Mouse (Mus musculus): ENCODE measurements around the gene Nav2. TPM values are rescaled to one million over a fixed set of nuclear protein-coding genes. Genes with fewer than 3 reads are reported as not detected.
A peak's percentile ranks its signal among the peaks of the same experiment; 100 is the strongest.

Nav2 gene
- polyA plus RNA-seq, 1 experiment = 38.5 TPM

DNA sequence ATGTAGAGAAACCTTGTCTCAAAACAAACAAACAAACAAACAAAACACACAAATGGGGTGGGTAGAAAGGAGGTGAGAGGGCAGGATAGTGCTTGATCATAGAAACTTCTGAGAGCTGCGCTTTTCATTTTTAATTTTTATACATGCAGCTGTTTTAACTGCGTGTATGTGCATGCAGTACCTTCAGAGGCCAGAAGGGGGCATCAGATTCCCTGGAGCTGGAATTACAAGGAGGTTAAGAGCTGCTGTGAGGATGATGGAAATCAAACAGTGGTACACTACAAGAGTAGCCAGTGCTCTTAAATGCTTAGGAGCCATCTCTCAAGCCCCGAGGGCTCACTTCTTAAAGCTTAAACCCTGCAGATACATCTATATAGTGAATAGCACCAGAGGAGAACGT, 584.7 kb downstream of the Nav2 start:
- no peak overlapping the region for H3K27ac ChIP-seq (ENCODE audit: insufficient read depth, low read length)
- H3K4me1 ChIP-seq (ENCODE audit: control insufficient read depth, insufficient read depth, low read length) = peaks cover 19% of the 10 kb centered on the region
- TF ChIP-seq CTCF (IDR thresholded peaks at IDR 0.05; ENCODE audit: extremely low read depth, insufficient read depth, low read length) = peak; percentile 25; the same call in 1 of the 2 replicates
- TF ChIP-seq POLR2A (IDR thresholded peaks at IDR 0.05; ENCODE audit: extremely low read depth, insufficient read depth, low read length) = no peak
- H3K4me3 ChIP-seq (ENCODE audit: insufficient read depth, low read length) = no peak overlapping the region

DNA sequence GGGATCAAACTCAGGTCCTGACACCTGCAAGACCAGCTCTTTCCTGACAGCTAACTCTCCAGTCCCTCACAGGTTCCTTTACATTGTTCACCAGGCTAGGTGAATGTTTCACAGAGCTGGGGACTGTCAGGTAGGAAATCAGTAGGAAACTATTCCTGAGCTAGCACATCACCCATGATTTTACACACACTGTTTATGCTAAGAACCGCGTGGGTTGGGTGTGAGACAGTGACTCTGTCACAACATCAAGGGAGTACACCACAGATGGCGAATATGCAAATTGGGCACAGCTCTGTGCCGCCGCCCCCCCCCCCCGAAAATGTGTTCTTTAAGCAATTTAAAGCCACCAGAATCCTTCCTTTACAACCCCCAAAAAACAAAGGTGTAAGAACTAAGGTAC, 586.1 kb downstream of the Nav2 start:
- TF ChIP-seq POLR2A (IDR thresholded peaks at IDR 0.05; ENCODE audit: extremely low read depth, insufficient read depth, low read length) (no peak), CTCF (IDR thresholded peaks at IDR 0.05; ENCODE audit: extremely low read depth, insufficient read depth, low read length) (no peak)
- no peak overlapping the region for H3K4me3 ChIP-seq (ENCODE audit: insufficient read depth, low read length)
- H3K4me1 ChIP-seq (ENCODE audit: control insufficient read depth, insufficient read depth, low read length) = peaks cover 17% of the 10 kb centered on the region
- no peak overlapping the region for H3K27ac ChIP-seq (ENCODE audit: insufficient read depth, low read length)

- Histone ChIP-seq H3K4me3 (ENCODE audit: insufficient read depth, low read length) (no peak overlapping the region), H3K4me1 (ENCODE audit: control insufficient read depth, insufficient read depth, low read length) (peaks cover 15% of the 10 kb centered on the region), H3K27ac (ENCODE audit: insufficient read depth, low read length) (peak overlapping the region; percentile 6; the same call in 1 of the 2 replicates)
- TF ChIP-seq POLR2A (IDR thresholded peaks at IDR 0.05; ENCODE audit: extremely low read depth, insufficient read depth, low read length) (no peak), CTCF (IDR thresholded peaks at IDR 0.05; ENCODE audit: extremely low read depth, insufficient read depth, low read length) (no peak)
Observed at GRCm38 (mm10) chr7:49496111-49496510, 587.6 kb downstream of the Nav2 start.

DNA sequence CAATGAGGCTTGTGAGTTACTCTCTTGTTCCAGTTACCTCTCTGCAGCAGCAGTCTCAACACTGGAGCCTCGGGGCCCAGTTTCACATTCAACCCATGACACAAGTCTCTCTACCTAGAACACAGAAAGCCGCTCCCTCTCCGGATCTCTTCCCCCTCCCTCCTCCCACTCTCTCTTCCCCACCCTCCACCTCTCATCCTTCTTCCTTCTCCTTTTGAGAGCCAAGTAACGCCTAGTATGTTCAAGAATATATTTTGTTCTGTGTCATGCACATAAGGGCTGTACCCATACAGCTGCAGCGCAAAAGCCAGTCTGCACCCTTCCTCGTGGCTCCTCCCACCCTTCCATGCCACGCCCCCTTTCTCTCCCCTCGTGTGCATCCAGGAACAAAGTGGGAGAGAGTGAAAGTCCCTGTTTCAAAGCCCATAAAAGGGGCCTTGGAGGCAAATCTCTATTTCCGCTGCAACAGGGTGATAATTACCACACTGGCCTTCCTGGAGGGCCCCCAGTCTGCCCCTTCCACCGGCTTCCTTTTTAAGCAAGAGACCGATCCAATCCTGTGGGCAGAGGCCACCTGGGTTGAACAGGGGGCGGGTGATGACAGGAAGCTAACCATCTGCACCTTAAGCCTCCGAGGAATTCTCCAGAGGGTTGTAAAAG, 588.4 kb downstream of the Nav2 start:
- no peak for TF ChIP-seq CTCF (IDR thresholded peaks at IDR 0.05; ENCODE audit: extremely low read depth, insufficient read depth, low read length)
- TF ChIP-seq POLR2A (IDR thresholded peaks at IDR 0.05; ENCODE audit: extremely low read depth, insufficient read depth, low read length) = no peak
- H3K27ac ChIP-seq (ENCODE audit: insufficient read depth, low read length) = no peak overlapping the region; the same call in 1 of the 2 replicates
- H3K4me3 ChIP-seq (ENCODE audit: insufficient read depth, low read length) = no peak overlapping the region
- H3K4me1 ChIP-seq (ENCODE audit: control insufficient read depth, insufficient read depth, low read length) = peaks cover 15% of the 10 kb centered on the region

DNA sequence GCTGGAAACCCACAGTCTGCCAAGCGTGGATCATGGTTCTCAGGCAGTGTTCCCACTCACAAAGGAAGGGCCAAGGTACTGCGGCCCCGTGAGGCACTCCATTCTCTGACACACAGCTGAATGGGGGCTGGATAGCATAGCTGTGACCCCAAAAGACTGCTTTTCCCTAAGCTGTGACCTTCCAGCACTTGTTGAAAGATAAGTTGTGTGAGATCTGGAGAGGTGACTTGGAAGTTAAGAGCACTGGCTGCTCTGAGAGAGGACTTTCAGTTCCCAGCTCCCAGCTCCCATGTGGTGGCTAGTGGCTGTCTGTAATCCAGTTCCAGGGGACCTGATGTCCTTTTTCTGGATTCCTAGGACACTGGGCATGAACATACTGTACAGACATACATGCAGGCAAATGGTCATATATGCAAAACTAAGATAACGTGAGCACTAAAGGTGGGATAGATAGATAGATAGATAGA, 588.9 kb downstream of the Nav2 start:
- no peak overlapping the region for H3K4me3 ChIP-seq (ENCODE audit: insufficient read depth, low read length)
- TF ChIP-seq CTCF (IDR thresholded peaks at IDR 0.05; ENCODE audit: extremely low read depth, insufficient read depth, low read length) (no peak), POLR2A (IDR thresholded peaks at IDR 0.05; ENCODE audit: extremely low read depth, insufficient read depth, low read length) (no peak)
- no peak overlapping the region for H3K27ac ChIP-seq (ENCODE audit: insufficient read depth, low read length)
- peaks cover 15% of the 10 kb centered on the region for H3K4me1 ChIP-seq (ENCODE audit: control insufficient read depth, insufficient read depth, low read length)

DNA sequence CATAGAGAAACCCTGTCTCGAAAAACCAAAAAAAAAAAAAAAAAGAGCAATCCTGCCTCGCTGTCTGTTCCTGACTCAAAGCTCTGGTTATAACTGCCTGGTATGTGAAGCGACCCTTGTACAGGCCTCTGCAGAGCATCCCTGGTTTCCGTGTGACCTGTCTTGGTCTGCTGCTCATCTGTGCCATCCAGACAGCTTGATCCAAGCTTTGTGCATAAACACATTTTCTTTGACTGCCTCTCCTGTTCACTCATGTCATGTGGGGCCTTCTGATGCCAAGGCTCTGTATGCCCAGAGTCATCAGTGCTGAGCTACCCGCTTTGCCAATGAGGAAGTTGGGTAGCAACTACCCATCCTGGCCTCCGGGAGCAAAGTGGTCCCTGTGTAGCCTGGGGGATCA, 591.1 kb downstream of the Nav2 start:
- no peak for TF ChIP-seq CTCF (IDR thresholded peaks at IDR 0.05; ENCODE audit: extremely low read depth, insufficient read depth, low read length)
- TF ChIP-seq POLR2A (IDR thresholded peaks at IDR 0.05; ENCODE audit: extremely low read depth, insufficient read depth, low read length) = no peak
- peaks cover 10% of the 10 kb centered on the region for H3K4me1 ChIP-seq (ENCODE audit: control insufficient read depth, insufficient read depth, low read length)
- no peak overlapping the region for H3K27ac ChIP-seq (ENCODE audit: insufficient read depth, low read length)
- no peak overlapping the region for H3K4me3 ChIP-seq (ENCODE audit: insufficient read depth, low read length)

- TF ChIP-seq CTCF (IDR thresholded peaks at IDR 0.05; ENCODE audit: extremely low read depth, insufficient read depth, low read length) (no peak), POLR2A (IDR thresholded peaks at IDR 0.05; ENCODE audit: extremely low read depth, insufficient read depth, low read length) (no peak)
- H3K4me3 ChIP-seq (ENCODE audit: insufficient read depth, low read length) = no peak overlapping the region
- H3K4me1 ChIP-seq (ENCODE audit: control insufficient read depth, insufficient read depth, low read length) = peaks cover 5% of the 10 kb centered on the region
- H3K27ac ChIP-seq (ENCODE audit: insufficient read depth, low read length) = no peak overlapping the region
Observed at GRCm38 (mm10) chr7:49500916-49501315, 592.4 kb downstream of the Nav2 start.

DNA sequence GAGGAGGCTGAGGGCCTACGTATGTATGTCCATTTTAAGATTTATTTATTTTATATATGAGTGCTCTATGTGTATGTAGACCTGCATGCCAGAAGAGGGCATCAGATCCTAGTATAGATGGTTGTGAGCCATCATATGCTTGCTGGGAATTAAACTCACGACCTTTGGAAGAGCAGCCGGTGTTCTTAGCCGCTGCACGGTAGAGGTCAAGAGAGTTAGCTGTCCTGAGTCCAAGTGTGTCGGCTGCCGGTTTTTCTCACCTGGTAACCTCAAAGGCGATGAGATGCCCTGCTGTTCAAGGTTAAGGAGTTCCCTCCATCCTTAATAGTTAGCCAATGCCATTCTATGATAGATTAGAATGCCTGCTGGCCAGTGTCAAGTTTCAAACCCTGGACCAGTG, 594.9 kb downstream of the Nav2 start:
- no peak for TF ChIP-seq POLR2A (IDR thresholded peaks at IDR 0.05; ENCODE audit: extremely low read depth, insufficient read depth, low read length)
- TF ChIP-seq CTCF (IDR thresholded peaks at IDR 0.05; ENCODE audit: extremely low read depth, insufficient read depth, low read length) = no peak

GRCm38 (mm10) chr7:49503881-49504280, 595.4 kb downstream of the Nav2 start:
- Histone ChIP-seq H3K4me3 (ENCODE audit: insufficient read depth, low read length) (no peak overlapping the region), H3K27ac (ENCODE audit: insufficient read depth, low read length) (no peak overlapping the region), H3K4me1 (ENCODE audit: control insufficient read depth, insufficient read depth, low read length) (peaks cover 8% of the 10 kb centered on the region)
- TF ChIP-seq POLR2A (IDR thresholded peaks at IDR 0.05; ENCODE audit: extremely low read depth, insufficient read depth, low read length) = no peak
- TF ChIP-seq CTCF (IDR thresholded peaks at IDR 0.05; ENCODE audit: extremely low read depth, insufficient read depth, low read length) = no peak

More for the DNA sequence above, 594.9 kb downstream of the Nav2 start:
- peaks cover 5% of the 10 kb centered on the region; the same call in 1 of the 2 replicates for H3K4me1 ChIP-seq (ENCODE audit: control insufficient read depth, insufficient read depth, low read length)
- no peak overlapping the region for H3K4me3 ChIP-seq (ENCODE audit: insufficient read depth, low read length)
- H3K27ac ChIP-seq (ENCODE audit: insufficient read depth, low read length) = no peak overlapping the region

DNA sequence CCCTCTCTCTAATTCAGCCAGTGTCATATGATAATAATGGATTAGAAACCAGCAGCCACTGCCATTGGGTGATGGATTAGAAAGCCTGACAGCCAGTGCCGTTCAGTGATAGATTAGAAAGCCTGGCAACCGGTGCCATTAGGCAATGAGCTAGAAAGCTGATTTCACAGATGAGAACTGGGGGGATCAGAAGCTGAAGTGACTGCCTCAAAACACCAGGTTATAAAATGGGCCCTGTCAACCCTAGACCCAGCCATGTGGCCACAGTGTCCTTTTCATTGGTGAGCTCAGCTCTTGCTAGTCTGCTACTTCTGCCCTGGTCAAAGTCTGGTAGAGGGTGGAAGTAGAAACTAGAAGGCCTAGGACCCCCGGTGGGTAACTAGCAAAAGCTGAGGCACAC, 595.8 kb downstream of the Nav2 start:
- Histone ChIP-seq H3K27ac (ENCODE audit: insufficient read depth, low read length) (no peak overlapping the region), H3K4me3 (ENCODE audit: insufficient read depth, low read length) (no peak overlapping the region), H3K4me1 (ENCODE audit: control insufficient read depth, insufficient read depth, low read length) (peaks cover 8% of the 10 kb centered on the region)
- no peak for TF ChIP-seq POLR2A (IDR thresholded peaks at IDR 0.05; ENCODE audit: extremely low read depth, insufficient read depth, low read length)
- TF ChIP-seq CTCF (IDR thresholded peaks at IDR 0.05; ENCODE audit: extremely low read depth, insufficient read depth, low read length) = no peak

All from cortical plate, adult 2 months (tissue).